Mouse (Mus musculus): ENCODE measurements at regions not wholly inside any gene's neighbourhood (a gene's known extent, or its start where the extent isn't known, plus 50 kb on each side); places are given as distances from the start of the nearest gene placed in this dataset.

DNA sequence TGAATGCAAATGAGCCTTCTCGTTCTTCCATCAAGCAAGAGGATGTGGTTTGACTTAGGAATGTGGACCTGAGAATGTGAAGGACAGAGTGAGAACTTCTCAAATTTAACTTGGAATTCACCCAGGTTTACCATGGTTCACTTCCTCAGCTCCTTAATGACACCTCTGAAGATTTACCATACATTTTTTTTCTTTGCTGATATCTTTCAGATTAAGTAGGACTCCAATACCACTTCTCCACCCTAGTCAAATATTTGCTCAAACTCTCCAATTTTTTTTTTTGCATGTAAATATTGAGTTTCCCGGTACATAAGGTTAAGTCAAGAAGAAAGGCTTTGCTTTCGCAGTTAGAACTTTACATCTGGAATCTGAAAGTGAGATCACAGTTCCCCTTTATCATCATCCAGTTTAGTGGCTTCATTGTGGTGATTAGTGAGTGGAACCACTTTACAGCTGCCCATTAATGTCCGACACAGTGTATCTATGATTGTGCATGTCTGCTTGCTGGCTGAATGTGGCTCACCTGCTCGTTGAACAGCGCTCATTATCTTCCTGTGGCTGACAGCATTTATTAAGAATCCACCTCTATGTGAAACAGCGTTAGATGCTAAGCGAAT, 446.0 kb upstream of the Adam34 start:
- H3K27ac ChIP-seq (ENCODE audit: poor library complexity, severe bottlenecking): no peak overlapping the region
- no peak overlapping the region for H3K9ac ChIP-seq
- H3K4me2 ChIP-seq: no peak overlapping the region
- H3K9me3 ChIP-seq (replicated peaks): no peaks in the 10 kb centered on the region
- no peaks in the 10 kb centered on the region for H3K36me3 ChIP-seq
- ATAC-seq (ENCODE audit: insufficient number of reproducible peaks, low FRiP score): no peak
- no peaks in the 10 kb centered on the region for H3K4me1 ChIP-seq (replicated peaks)
- no peaks in the 10 kb centered on the region for H3K27me3 ChIP-seq (replicated peaks)
- whole genome bisulfite sequencing: 71% methylated on average over 8 of the region's 8 CpGs
- H3K4me3 ChIP-seq: no peak overlapping the region

DNA sequence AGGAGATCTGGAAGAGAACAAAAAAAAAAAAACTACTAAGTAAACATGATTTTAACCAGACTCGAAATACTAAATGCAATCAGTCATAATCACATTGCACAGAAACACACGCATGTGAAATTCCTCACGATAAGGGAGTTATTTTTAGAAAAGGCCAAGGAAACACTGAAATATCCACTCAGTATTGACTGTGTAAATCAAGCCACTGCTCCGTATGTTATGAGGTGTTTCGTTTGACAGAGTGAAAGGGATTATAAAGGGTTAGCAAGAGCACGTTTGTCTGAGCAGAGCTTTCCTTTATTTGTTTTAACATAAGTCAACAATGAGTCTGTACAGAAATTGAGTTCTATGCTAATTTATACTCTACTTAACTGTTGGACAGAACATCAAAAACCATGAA, 455.3 kb upstream of the Adam34 start:
- Histone ChIP-seq H3K9ac (no peak overlapping the region), H3K4me1 (replicated peaks) (no peaks in the 10 kb centered on the region), H3K27ac (ENCODE audit: poor library complexity, severe bottlenecking) (no peak overlapping the region), H3K4me2 (no peak overlapping the region), H3K27me3 (replicated peaks) (no peaks in the 10 kb centered on the region), H3K4me3 (no peak overlapping the region), H3K36me3 (no peaks in the 10 kb centered on the region), H3K9me3 (replicated peaks) (no peaks in the 10 kb centered on the region)
- 21% methylated on average over 6 of the region's 6 CpGs for WGBS
- no peak for ATAC-seq (ENCODE audit: insufficient number of reproducible peaks, low FRiP score)

DNA sequence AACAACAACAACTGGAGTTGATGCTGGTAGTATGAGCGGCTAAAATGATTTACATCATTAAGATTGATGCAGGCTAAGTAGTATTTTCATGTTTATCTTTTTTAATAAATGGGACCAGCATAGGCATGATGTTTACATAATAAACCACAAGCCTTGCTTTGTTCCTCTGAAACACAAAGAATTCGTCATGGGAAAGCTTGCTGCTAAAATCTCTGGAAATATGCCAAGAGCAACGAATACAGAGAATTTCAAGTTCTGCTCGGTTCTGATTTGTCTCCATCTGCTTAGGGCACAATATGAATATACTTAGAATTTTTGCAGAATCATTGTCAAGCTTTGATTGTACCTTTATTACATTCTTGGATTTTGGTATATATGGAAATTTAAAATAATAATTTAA, 467.2 kb upstream of the Adam34 start:
- Histone ChIP-seq H3K4me1 (replicated peaks) (no peaks in the 10 kb centered on the region), H3K27me3 (replicated peaks) (no peaks in the 10 kb centered on the region), H3K4me2 (no peak overlapping the region), H3K9me3 (replicated peaks) (no peaks in the 10 kb centered on the region), H3K27ac (ENCODE audit: poor library complexity, severe bottlenecking) (no peak overlapping the region), H3K36me3 (no peaks in the 10 kb centered on the region), H3K9ac (no peak overlapping the region), H3K4me3 (no peak overlapping the region)
- no peak for ATAC-seq (ENCODE audit: insufficient number of reproducible peaks, low FRiP score)
- 50% methylated on average over 4 of the region's 4 CpGs for WGBS

DNA sequence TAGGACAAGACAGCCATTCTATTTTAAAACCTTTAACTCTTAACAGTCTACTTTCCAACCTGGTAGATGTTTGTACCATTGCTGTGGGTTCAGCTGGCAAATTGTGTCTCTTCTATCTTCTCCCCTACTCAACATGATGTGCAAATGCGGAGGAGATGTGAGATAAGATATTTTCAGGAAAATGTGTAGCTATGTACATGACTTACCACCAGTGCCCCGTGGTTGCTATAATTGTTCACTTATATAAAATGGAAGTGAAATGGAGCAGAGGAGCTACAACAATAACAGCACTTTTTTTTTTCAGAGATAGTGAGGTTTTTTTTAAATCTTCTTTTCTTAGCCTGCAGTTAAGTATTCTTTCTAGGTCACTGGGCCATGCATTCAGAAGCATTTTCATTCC, 492.4 kb upstream of the Adam34 start:
- Histone ChIP-seq H3K4me2 (no peak overlapping the region), H3K4me3 (no peak overlapping the region), H3K9ac (no peak overlapping the region), H3K27me3 (replicated peaks) (no peaks in the 10 kb centered on the region), H3K36me3 (no peaks in the 10 kb centered on the region), H3K27ac (ENCODE audit: poor library complexity, severe bottlenecking) (no peak overlapping the region), H3K9me3 (replicated peaks) (no peaks in the 10 kb centered on the region), H3K4me1 (replicated peaks) (no peaks in the 10 kb centered on the region)
- no peak for ATAC-seq (ENCODE audit: insufficient number of reproducible peaks, low FRiP score)
- 79% methylated on average over 2 of the region's 2 CpGs for WGBS

DNA sequence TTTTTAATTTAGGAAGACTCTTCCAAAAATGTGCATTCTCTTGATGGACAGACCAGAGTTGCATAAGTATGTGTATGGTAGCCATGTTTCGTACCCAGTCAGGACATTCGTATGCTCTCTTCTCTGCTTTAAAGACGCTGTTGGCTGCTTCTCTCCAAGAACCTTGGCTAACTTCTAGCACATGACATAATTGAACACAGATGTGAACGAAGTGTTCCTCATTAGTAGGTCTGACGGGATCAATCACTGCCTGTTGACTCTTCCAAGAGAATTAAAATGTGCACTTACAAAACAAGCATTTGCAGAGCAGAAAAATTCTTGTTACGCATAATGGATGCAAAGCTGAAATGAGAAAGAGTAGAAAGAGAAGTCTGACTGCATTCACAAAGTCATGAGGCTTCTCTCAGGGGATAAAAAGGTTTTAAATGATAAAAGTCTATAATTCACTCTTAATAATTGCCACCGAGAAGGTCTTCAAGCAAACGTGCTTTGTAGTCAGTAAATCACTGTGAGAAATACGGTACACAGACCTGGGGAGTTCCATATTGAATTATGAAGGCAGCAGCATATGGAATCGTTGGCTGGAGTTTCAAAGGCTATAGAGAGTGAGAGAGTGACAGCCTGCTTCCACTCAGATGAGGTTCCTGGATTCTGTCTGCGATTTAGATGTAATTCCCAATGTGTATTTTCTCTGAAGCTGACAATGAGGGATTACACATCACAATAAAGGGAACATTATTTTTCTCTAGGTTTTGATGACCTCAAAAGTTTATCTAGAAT, 496.7 kb upstream of the Adam34 start:
- 70% methylated on average over 11 of the region's 11 CpGs for WGBS

DNA sequence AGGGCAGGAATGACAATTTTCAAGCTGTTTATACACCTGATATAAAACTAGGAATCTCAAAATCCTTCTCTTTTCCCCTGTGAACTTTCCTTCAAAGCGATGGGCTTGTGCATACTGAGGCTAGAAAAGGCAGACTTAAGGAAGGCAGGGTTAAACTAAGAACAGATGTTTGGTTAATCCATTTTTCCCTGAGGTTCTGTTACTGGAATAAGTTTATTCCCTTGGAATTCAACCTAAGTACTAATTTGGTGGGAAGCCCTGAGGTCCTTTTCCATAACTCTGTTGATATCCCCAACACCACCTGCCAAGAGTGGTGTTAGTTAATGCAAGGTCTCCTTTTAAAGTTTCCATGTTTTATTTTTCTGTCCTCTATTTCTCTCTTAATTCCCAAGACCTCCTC, 512.5 kb upstream of the Adam34 start:
- Histone ChIP-seq H3K4me3 (no peak overlapping the region), H3K27me3 (replicated peaks) (no peaks in the 10 kb centered on the region), H3K27ac (ENCODE audit: poor library complexity, severe bottlenecking) (no peak overlapping the region), H3K4me2 (no peak overlapping the region), H3K9me3 (replicated peaks) (no peaks in the 10 kb centered on the region), H3K36me3 (no peaks in the 10 kb centered on the region), H3K4me1 (replicated peaks) (no peaks in the 10 kb centered on the region), H3K9ac (no peak overlapping the region)
- 81% methylated on average over 1 of the region's 1 CpGs for WGBS
- no peak for ATAC-seq (ENCODE audit: insufficient number of reproducible peaks, low FRiP score)

More for the DNA sequence above, 496.7 kb upstream of the Adam34 start:
- Histone ChIP-seq H3K4me3 (no peak overlapping the region), H3K9me3 (replicated peaks) (no peaks in the 10 kb centered on the region), H3K27ac (ENCODE audit: poor library complexity, severe bottlenecking) (no peak overlapping the region), H3K4me2 (no peak overlapping the region), H3K36me3 (no peaks in the 10 kb centered on the region), H3K27me3 (replicated peaks) (no peaks in the 10 kb centered on the region), H3K4me1 (replicated peaks) (no peaks in the 10 kb centered on the region), H3K9ac (no peak overlapping the region)
- no peak for ATAC-seq (ENCODE audit: insufficient number of reproducible peaks, low FRiP score)

DNA sequence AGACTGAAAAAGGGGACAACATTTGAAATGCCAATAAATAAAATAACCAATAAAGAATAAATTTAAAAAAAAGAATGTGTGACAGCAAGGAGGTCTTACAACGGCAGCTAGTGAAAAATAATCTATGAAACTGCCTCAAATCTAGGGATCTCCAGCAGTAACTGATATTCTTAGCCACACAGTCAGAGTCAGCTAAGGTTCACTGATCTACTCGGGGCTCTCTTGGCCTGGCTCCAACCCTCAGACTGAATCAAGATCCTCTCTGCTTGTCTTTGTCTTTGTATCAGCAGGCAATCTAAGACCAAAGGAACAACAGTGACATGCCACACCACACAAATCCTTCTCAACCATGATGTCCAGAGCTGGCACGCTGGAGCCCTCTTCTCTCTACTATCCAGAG, 542.5 kb upstream of the Adam34 start:
- Histone ChIP-seq H3K4me1 (replicated peaks) (no peaks in the 10 kb centered on the region), H3K4me3 (no peak overlapping the region), H3K9ac (no peak overlapping the region), H3K9me3 (replicated peaks) (no peaks in the 10 kb centered on the region), H3K27ac (ENCODE audit: poor library complexity, severe bottlenecking) (no peak overlapping the region), H3K27me3 (replicated peaks) (no peaks in the 10 kb centered on the region), H3K4me2 (no peak overlapping the region), H3K36me3 (no peaks in the 10 kb centered on the region)
- WGBS: 70% methylated on average over 3 of the region's 3 CpGs
- no peak for ATAC-seq (ENCODE audit: insufficient number of reproducible peaks, low FRiP score)

DNA sequence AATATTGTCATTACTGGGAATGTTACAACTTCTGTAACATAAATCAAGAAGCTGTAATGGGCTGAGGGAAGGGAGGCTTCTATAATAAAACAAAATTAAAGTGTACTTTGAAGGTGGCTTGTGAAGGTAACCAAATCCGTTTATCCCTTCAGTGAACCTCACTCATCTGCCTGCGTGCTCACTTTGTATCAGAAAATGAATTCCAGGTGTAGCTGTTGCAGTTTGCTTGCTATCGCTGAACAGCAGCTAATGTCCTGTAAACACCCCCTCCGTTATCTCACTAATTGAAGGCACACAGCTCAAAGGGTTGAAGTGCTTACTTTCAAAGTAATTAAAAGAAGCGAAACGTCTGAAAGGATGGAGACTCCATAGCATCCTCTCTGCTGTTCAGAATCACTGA, 547.2 kb upstream of the Adam34 start:
- Histone ChIP-seq H3K36me3 (no peaks in the 10 kb centered on the region), H3K9me3 (replicated peaks) (no peaks in the 10 kb centered on the region), H3K9ac (no peak overlapping the region), H3K27ac (ENCODE audit: poor library complexity, severe bottlenecking) (no peak overlapping the region), H3K27me3 (replicated peaks) (no peaks in the 10 kb centered on the region), H3K4me3 (no peak overlapping the region), H3K4me2 (no peak overlapping the region), H3K4me1 (replicated peaks) (no peaks in the 10 kb centered on the region)
- no peak for ATAC-seq (ENCODE audit: insufficient number of reproducible peaks, low FRiP score)
- WGBS: 60% methylated on average over 6 of the region's 6 CpGs

DNA sequence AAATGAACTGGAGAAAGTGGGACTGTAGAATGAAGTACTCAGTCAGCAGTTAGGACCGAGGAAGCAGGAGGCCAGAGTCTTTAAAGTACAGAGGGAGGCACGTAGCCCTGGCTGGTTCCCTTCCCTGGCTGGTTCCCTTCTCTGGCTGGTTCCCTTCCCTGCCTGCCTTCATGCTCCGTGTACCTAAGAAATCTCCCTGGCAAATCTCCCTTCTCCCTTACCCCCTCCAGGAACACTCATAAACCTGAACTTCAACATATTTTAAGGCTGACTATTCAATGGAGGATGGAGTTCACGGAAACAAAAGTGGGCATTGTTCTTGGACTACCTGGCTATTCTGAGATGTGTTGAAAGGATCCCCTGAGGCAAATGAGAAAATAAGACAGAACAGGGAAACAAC, 551.2 kb upstream of the Adam34 start:
- ATAC-seq (ENCODE audit: insufficient number of reproducible peaks, low FRiP score): no peak
- Histone ChIP-seq H3K27ac (ENCODE audit: poor library complexity, severe bottlenecking) (no peak overlapping the region), H3K9ac (no peak overlapping the region), H3K9me3 (replicated peaks) (no peaks in the 10 kb centered on the region), H3K36me3 (no peaks in the 10 kb centered on the region), H3K27me3 (replicated peaks) (no peaks in the 10 kb centered on the region), H3K4me3 (no peak overlapping the region), H3K4me1 (replicated peaks) (no peaks in the 10 kb centered on the region), H3K4me2 (no peak overlapping the region)
- 71% methylated on average over 4 of the region's 4 CpGs for WGBS

DNA sequence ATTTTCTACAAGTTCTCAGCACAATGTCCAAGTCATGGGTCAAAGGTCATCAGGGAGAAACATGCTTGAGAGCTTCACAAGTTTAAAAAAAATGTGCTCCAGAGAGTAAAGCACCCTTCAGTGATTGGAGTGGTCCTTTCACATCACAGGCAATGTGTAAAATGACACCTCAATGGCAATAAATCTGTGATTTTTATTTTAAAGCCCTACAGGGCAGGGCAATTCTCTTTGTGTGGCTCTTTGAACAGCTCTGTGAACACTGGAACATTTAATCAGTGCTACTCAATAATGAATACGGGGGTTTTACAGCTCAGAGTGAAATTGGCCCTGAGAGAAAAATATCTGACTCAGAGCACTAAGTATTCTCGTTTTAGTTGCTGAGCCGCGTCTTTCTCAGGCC, 563.5 kb upstream of the Adam34 start:
- H3K9me3 ChIP-seq (replicated peaks): no peaks in the 10 kb centered on the region
- H3K27ac ChIP-seq (ENCODE audit: poor library complexity, severe bottlenecking): no peak overlapping the region
- H3K27me3 ChIP-seq (replicated peaks): no peaks in the 10 kb centered on the region
- H3K36me3 ChIP-seq: no peaks in the 10 kb centered on the region
- no peak overlapping the region for H3K9ac ChIP-seq
- H3K4me3 ChIP-seq: no peak overlapping the region
- ATAC-seq (ENCODE audit: insufficient number of reproducible peaks, low FRiP score): no peak
- no peaks in the 10 kb centered on the region for H3K4me1 ChIP-seq (replicated peaks)
- no peak overlapping the region for H3K4me2 ChIP-seq
- 86% methylated on average over 4 of the region's 4 CpGs for WGBS

DNA sequence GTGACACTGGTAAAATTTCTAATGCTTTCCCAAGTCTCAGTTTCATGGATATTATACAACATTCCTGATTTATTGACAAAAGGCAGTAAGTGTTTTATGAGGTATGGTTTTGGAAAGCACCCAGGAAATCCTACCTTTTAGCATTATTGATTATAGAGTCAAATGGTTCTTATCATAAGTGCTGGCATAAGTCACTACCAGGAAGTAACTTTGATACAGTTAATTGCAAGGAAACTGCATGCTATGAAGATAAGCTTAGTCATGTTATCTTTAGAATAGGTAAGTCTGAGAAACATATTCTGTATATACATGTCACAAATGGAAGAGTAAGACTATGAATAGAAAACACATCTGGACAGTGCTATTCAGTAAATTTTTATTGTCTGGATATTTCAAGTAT, 608.4 kb upstream of the Adam34 start:
- H3K36me3 ChIP-seq: no peaks in the 10 kb centered on the region
- no peak for ATAC-seq (ENCODE audit: insufficient number of reproducible peaks, low FRiP score)
- no peaks in the 10 kb centered on the region for H3K4me1 ChIP-seq (replicated peaks)
- no peak overlapping the region for H3K9ac ChIP-seq
- no peaks in the 10 kb centered on the region for H3K27me3 ChIP-seq (replicated peaks)
- no peaks in the 10 kb centered on the region for H3K9me3 ChIP-seq (replicated peaks)
- H3K4me3 ChIP-seq: no peak overlapping the region
- H3K4me2 ChIP-seq: no peak overlapping the region
- no peak overlapping the region for H3K27ac ChIP-seq (ENCODE audit: poor library complexity, severe bottlenecking)
